Mouse (Mus musculus) thymus, adult 2 months (tissue): ENCODE data around the gene C1galt1. TPM values are rescaled to one million over a fixed set of nuclear protein-coding genes. Genes with fewer than 3 reads are reported as not detected.

Source experiments
- DNase-seq: peaks from one replicate; pipeline ENCODE4 v3.0.0; 2021
- H3K27ac ChIP-seq: fragments of 200-500 bp; 2 replicates; pipeline ENCODE4 v1.5.1; 2012; ENCODE audit warnings: low read length, control low read depth; ENCODE audit not compliant: control insufficient read depth, insufficient read depth
- H3K27me3 ChIP-seq: fragments of 200-500 bp; 2 replicates; pipeline ENCODE4 v1.6.1; 2012; ENCODE audit warnings: mild to moderate bottlenecking, low read length, moderate library complexity, mixed read lengths; ENCODE audit not compliant: control insufficient read depth, insufficient read depth
- H3K36me3 ChIP-seq: fragments of 200-500 bp; 2 replicates; pipeline ENCODE4 v1.6.1; 2012; ENCODE audit warnings: mild to moderate bottlenecking, low read length, moderate library complexity; ENCODE audit not compliant: control insufficient read depth, insufficient read depth
- H3K4me1 ChIP-seq: fragments of 200-500 bp; replicated peaks from 2 replicates; pipeline ENCODE4 v1.6.1; 2012; ENCODE audit warnings: low read length; ENCODE audit not compliant: control insufficient read depth, insufficient read depth
- H3K4me3 ChIP-seq: fragments of 200-500 bp; 2 replicates; pipeline ENCODE4 v1.5.1; 2012; ENCODE audit warnings: mild to moderate bottlenecking, low read length, control low read depth, moderate library complexity; ENCODE audit not compliant: control insufficient read depth, insufficient read depth
- CTCF ChIP-seq: fragments of 200-500 bp; IDR thresholded peaks from 2 replicates; pipeline ENCODE4 v1.5.1; 2012; ENCODE audit warnings: mild to moderate bottlenecking, control low read depth, low read length, moderate library complexity, borderline replicate concordance; ENCODE audit not compliant: control insufficient read depth, poor library complexity, insufficient read depth; ENCODE audit errors: extremely low read depth
- POLR2A ChIP-seq: fragments of 200-500 bp; IDR thresholded peaks from 2 replicates; pipeline ENCODE4 v1.6.1; 2012; ENCODE audit warnings: mild to moderate bottlenecking, low read length, control low read depth, moderate library complexity; ENCODE audit not compliant: control insufficient read depth, poor library complexity, insufficient read depth; ENCODE audit errors: extremely low read depth
- WGBS: fragments of 180-500 bp; shearing (Covaris S2); methylation state at CpG from one replicate; pipeline ENCODE4 v1.1.7; 2018; 5-methylcytosine and 5-hydroxymethylcytosine counted together
- polyA plus RNA-seq: library from polyadenylated mRNA; depleted of rRNA; stranded (reverse); fragments of >200 nt; gene quantifications from 2 replicates; pipeline ENCODE4 v1.2.3, GENCODE M21; 2012; rRNA removed

C1galt1 gene
- polyA plus RNA-seq, 1 experiment = 13.1 TPM

DNA sequence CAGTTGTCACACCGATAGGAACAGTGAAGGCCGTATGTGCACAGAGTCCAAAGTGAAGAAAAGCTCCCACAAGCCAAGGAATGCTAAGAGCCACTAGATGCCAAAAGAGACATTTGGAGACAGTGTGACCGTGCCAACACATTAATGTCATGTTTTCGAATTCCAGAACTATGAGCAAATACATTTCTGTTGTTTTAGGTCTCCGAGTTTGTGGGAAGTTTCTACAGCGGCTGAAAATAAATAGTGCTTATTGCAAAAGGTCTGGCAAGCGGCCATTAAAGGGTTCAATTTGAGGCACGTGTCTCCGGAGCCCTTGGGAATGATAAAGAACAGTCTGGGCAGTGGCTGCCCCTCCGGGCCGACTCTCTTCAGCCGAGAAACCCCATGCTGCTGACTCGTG is 37.9 kb downstream of the C1galt1 start:
- 94% methylated on average over 13 of the region's 13 CpGs for WGBS
- no peak overlapping the region for H3K27ac ChIP-seq
- no peak for DNase-seq

DNA sequence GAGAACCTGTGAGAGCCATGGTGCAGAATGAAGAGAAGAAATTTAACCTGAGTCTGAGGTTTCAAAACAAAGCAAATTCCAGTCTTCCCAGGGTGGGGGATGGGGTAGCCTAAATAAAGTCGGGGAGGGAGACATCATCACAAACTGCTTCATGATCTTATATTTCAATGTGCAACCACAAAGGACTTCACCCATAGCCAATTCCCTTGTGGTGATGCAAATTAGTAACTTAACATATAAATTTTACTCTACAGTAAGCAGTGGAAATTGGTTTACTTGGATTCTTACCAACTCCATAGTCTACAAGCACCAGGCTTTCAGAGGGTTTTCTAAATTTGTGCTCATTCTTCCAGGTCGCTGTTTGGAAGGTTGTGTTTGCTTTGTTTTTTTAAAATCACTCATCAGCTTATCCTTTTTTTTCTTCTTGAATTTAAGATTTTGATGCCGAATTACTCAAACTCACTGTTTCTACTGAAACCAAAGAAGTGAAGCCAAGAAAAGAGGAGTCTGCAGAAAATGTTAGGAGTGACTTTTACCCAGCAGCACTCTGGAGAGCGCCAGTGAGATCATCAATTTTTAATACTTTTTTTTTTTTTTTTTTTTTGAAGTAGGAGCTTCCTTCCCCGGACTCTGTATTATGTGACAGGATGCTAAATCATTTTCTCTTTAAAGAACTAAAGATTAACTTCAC is 41.5 kb downstream of the C1galt1 start:
- no peak for DNase-seq
- no peaks in the 10 kb centered on the region for H3K27me3 ChIP-seq

More for the DNA sequence above, 37.9 kb downstream of the C1galt1 start:
- Histone ChIP-seq H3K36me3 (no peaks in the 10 kb centered on the region), H3K27me3 (no peaks in the 10 kb centered on the region), H3K4me1 (no peaks in the 10 kb centered on the region), H3K4me3 (no peak overlapping the region)
- no peak for TF ChIP-seq CTCF

DNA sequence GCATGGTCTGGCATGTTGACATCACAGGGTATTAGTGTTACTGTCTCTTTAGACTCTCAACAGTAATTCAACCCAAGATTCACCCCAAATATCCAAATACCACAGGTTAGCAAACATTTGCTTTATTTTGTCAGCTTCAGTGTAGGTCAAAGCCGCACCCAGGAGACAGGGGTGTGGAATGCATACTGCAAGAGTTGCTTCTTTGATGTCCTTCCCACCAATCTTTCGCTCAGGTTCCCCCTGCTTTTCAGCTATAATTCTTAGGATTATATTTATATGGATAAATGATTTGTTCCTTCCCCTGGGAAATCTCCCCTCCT is 42.0 kb downstream of the C1galt1 start:
- H3K27ac ChIP-seq = no peak overlapping the region
- WGBS = 84% methylated on average over 2 of the region's 2 CpGs
- H3K4me3 ChIP-seq = no peak overlapping the region
- H3K4me1 ChIP-seq = no peaks in the 10 kb centered on the region
- DNase-seq = no peak
- TF ChIP-seq POLR2A (no peak), CTCF (no peak)
- no peaks in the 10 kb centered on the region for H3K27me3 ChIP-seq
- no peaks in the 10 kb centered on the region for H3K36me3 ChIP-seq

More for the DNA sequence above, 41.5 kb downstream of the C1galt1 start:
- TF ChIP-seq CTCF (no peak), POLR2A (no peak)
- H3K27ac ChIP-seq = no peak overlapping the region
- no peaks in the 10 kb centered on the region for H3K4me1 ChIP-seq
- 77% methylated on average over 5 of the region's 5 CpGs for WGBS
- no peak overlapping the region for H3K4me3 ChIP-seq
- H3K36me3 ChIP-seq = no peaks in the 10 kb centered on the region

DNA sequence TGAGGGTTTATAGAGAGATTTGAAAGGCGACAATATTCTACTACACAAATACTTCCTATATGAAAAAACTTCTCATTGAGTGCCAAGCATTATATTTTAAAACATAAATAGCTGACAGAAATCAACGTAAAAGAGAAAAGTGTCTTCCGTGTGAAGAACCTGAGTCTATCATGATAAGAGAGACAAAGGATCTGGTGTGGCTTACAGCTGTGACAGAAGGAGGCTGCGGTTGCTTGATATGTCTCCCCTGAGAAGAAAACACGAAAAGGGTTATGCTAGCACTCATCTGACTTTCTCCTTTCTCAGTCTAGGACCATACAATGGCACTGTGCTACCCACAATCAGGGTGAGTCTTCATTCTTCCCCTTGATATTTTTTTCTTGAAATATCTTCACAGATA is 51.7 kb downstream of the C1galt1 start:
- TF ChIP-seq POLR2A = no peak
- no peak for TF ChIP-seq CTCF
- H3K27ac ChIP-seq = no peak overlapping the region
- H3K27me3 ChIP-seq = no peaks in the 10 kb centered on the region
- WGBS = 90% methylated on average over 5 of the region's 5 CpGs
- H3K4me3 ChIP-seq = no peak overlapping the region
- DNase-seq = no peak
- no peaks in the 10 kb centered on the region for H3K4me1 ChIP-seq
- H3K36me3 ChIP-seq = no peaks in the 10 kb centered on the region

DNA sequence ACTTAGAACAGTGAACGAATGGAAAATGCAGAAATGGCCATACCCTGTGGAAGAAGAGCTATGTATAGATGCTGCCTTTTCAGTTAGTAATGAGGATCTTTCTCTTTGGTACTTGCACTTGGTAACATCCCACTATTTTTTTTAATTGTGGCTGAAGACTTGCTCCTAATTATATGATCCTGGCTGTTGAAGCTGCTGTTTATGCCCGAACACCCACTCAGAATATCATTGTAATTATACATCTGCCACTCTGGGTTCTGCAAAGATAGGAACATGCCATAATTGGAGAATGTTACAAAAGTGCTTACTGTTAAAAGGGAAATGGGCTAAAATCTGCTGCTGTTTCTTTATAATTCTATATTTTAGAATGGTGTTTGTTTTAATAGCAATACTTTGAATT is 67.4 kb downstream of the C1galt1 start:
- no peaks in the 10 kb centered on the region for H3K27me3 ChIP-seq
- no peaks in the 10 kb centered on the region for H3K36me3 ChIP-seq
- H3K4me1 ChIP-seq = no peaks in the 10 kb centered on the region
- no peak overlapping the region for H3K4me3 ChIP-seq
- 84% methylated on average over 2 of the region's 2 CpGs for WGBS
- no peak overlapping the region for H3K27ac ChIP-seq
- TF ChIP-seq POLR2A (no peak), CTCF (no peak)
- no peak for DNase-seq

Other genes starting within 250 kb of the C1galt1 start
- 6.1 and 6.5 TPM in 2 replicates for gene Asns, start 151.6 kb upstream of the C1galt1 start, polyA plus RNA-seq